Mouse (Mus musculus) cerebellum, adult 2 months (tissue): ENCODE results near the gene Tanc1.

ENCODE experiments used
- CTCF ChIP-seq: fragments of 200-500 bp; IDR thresholded peaks from 2 replicates; pipeline ENCODE4 v1.5.1; 2011; ENCODE audit warnings: low read depth, mild to moderate bottlenecking, control low read depth, low read length, moderate library complexity, borderline replicate concordance; ENCODE audit not compliant: insufficient read depth
- POLR2A ChIP-seq: fragments of 200-500 bp; IDR thresholded peaks from 2 replicates; pipeline ENCODE4 v1.6.1; 2011; ENCODE audit warnings: low read length, control low read depth, borderline replicate concordance; ENCODE audit not compliant: insufficient read depth

DNA sequence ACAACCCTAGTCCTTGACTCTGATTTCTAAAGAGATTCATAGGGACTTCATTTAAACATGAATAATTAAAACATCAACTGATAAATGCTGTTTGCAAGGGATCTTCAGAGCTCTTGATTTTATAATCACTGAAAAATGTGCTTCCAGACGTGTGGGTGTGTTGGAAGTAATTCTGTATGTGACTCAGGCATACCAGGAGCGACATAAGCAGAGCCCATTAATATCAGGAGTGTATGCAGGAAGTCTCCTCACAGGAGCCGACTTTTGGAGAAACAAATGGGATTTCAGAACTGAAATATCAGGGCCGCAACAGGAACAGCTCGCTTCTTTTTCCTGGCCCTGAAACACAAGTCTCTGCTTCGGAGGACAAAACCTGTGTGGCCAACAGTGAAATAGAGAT, 27.9 kb upstream of the Tanc1 start:
- TF ChIP-seq CTCF (no peak), POLR2A (no peak)
